In genomic region chr15:81378845-81379244, GRCm38 (mm10) we compare ENCODE assay signal across 24 mouse cellular contexts. TPM values are rescaled to one million over a fixed set of nuclear protein-coding genes. Genes with fewer than 3 reads are reported as not detected.
"Had no signal": no experiment of that assay in that cellular context is flagged by ENCODE, and none has a peak within 500 bp of the region (broad histone marks: within the 10 kb centered on the region; RNA-seq: fewer than 3 reads in every experiment).

No protein-coding gene starts in this region.

- H3K4me3 ChIP-seq: limb, embryonic 10.5 days; limb, embryonic 12.5 days; limb, embryonic 13.5 days; limb, embryonic 15.5 days; liver, embryonic 12.5 days; liver, embryonic 13.5 days; liver, embryonic 15.5 days; lung, embryonic 15.5 days; megakaryocyte, embryonic 14.5 days; midbrain, embryonic 10.5 days; midbrain, embryonic 12.5 days; midbrain, embryonic 13.5 days; midbrain, embryonic 15.5 days; neural tube, embryonic 12.5 days had no signal

- H3K27me3 ChIP-seq: limb, embryonic 12.5 days; limb, embryonic 13.5 days; limb, embryonic 15.5 days; liver, embryonic 12.5 days; liver, embryonic 13.5 days; liver, embryonic 15.5 days; lung, embryonic 15.5 days; megakaryocyte, embryonic 14.5 days; midbrain, embryonic 12.5 days; midbrain, embryonic 13.5 days; midbrain, embryonic 15.5 days; neural tube, embryonic 12.5 days had no signal

- H3K9me3 ChIP-seq: limb, embryonic 10.5 days; limb, embryonic 12.5 days; limb, embryonic 13.5 days; limb, embryonic 15.5 days; liver, embryonic 12.5 days; liver, embryonic 13.5 days; liver, embryonic 15.5 days; lung, embryonic 15.5 days; megakaryocyte, embryonic 14.5 days; midbrain, embryonic 10.5 days; midbrain, embryonic 12.5 days; midbrain, embryonic 13.5 days; midbrain, embryonic 15.5 days; neural tube, embryonic 12.5 days had no signal

- H3K4me2 ChIP-seq: limb, embryonic 12.5 days; limb, embryonic 13.5 days; limb, embryonic 15.5 days; liver, embryonic 11.5 days; liver, embryonic 12.5 days; liver, embryonic 13.5 days; liver, embryonic 15.5 days; lung, embryonic 14.5 days; lung, embryonic 15.5 days; midbrain, embryonic 11.5 days; midbrain, embryonic 12.5 days; midbrain, embryonic 13.5 days; midbrain, embryonic 15.5 days; neural tube, embryonic 12.5 days had no signal

- ATAC-seq: liver, embryonic 12.5 days; liver, postnatal 0 days; lung, postnatal 0 days; midbrain, embryonic 13.5 days; midbrain, embryonic 15.5 days; midbrain, embryonic 16.5 days had no signal

- H3K27ac ChIP-seq: limb, embryonic 10.5 days; limb, embryonic 12.5 days; limb, embryonic 13.5 days; limb, embryonic 15.5 days; liver, embryonic 12.5 days; liver, embryonic 13.5 days; liver, embryonic 14.5 days; liver, embryonic 15.5 days; lung, embryonic 15.5 days; macrophage; midbrain, embryonic 10.5 days; midbrain, embryonic 12.5 days; midbrain, embryonic 13.5 days; midbrain, embryonic 15.5 days; neural tube, embryonic 12.5 days had no signal

- H3K4me1 ChIP-seq: limb, embryonic 10.5 days; limb, embryonic 12.5 days; limb, embryonic 13.5 days; limb, embryonic 15.5 days; liver, embryonic 12.5 days; liver, embryonic 13.5 days; liver, embryonic 15.5 days; lung, embryonic 15.5 days; megakaryocyte, embryonic 14.5 days; midbrain, embryonic 10.5 days; midbrain, embryonic 12.5 days; midbrain, embryonic 13.5 days; midbrain, embryonic 15.5 days; neural tube, embryonic 12.5 days had no signal

- H3K9ac ChIP-seq: limb, embryonic 12.5 days; limb, embryonic 13.5 days; limb, embryonic 15.5 days; liver, embryonic 12.5 days; liver, embryonic 13.5 days; liver, embryonic 14.5 days; liver, embryonic 15.5 days; liver, postnatal 0 days; lung, embryonic 14.5 days; lung, embryonic 15.5 days; midbrain, embryonic 12.5 days; midbrain, embryonic 13.5 days; midbrain, embryonic 15.5 days; neural tube, embryonic 12.5 days had no signal

RNA-seq across cellular contexts. Expression of gene Dnajb7, which starts 29.3 kb away (rescaled TPM):
- polyA plus RNA-seq: liver, adult 2 months; lung, adult 2 months had no signal
